Mouse (Mus musculus) thymus, postnatal 0 days (tissue): Measurements from ENCODE around the gene Trp53. TPM values are rescaled to one million over a fixed set of nuclear protein-coding genes. Genes with fewer than 3 reads are reported as not detected.
"Not testable (repeated sequence)": the region's sequence is repeated elsewhere in the genome, so short reads cannot be mapped to it uniquely, and the experiment has no call there.

Experiments used
- DNase-seq: peaks from one replicate; pipeline ENCODE4 v3.0.0-alpha.2; 2015; ENCODE audit warnings: low spot score
- microRNA counts: library from miRNA; unstranded; fragments of <30 nt; microRNA quantifications from one replicate; lab custom pipeline; 2015
- microRNA-seq: library from miRNA; unstranded; fragments of <30 nt; microRNA quantifications from one replicate; pipeline ENCODE4, GENCODE M21; 2016; ENCODE audit warnings: borderline number of aligned reads
- polyA plus RNA-seq: library from polyadenylated mRNA; unstranded; fragments of >200 nt; fragmentation: Nextera tagmentation; extraction: Ambion mirVana; gene quantifications from 2 replicates; pipeline ENCODE4 v1.2.1, GENCODE M21; 2015

The Trp53 gene
- polyA plus RNA-seq, 1 experiment from 2014 or later, result 138 TPM

DNA sequence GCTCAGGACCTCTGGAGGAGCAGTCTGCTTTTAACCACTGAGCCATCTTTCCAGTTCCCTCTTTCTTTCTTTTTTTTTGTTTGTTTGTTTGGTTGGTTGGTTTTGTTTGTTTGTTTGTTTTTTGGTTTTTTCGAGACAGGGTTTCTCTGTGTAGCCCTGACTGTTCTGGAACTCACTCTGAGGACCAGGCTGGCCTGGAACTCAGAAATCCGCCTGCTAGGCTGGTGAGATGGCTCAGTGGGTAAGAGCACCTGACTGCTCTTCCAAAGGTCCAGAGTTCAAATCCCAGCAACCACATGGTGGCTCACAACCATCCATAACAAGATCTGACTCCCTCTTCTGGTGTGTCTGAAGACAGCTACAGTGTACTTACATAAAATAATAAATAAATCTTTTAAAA is 44.2 kb downstream of the Trp53 start:
- DNase-seq, result not testable (repeated sequence)

- peak; percentile 73 for DNase-seq
These were observed 48.1 kb downstream of the Trp53 start for GRCm38 (mm10) chr11:69628286-69628685.

DNA sequence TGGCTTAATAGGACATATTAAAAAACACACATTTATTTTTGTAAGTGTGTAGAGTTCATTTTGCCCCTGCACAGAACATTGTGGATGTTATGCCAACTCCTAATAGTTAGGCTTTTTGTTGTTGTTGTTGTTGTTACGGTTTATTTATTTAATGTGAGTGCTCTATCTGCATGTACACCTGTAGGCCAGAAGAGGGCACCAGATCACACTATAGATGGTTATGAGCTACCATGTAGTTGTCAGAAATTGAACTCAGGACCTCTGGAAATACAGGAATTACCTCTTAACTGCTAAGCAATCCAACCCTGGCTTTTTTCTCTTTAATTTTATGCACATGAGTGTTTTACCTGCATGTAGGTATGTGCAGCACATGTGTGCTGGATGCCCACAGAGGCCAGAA is 49.6 kb downstream of the Trp53 start:
- peak; percentile 36 for DNase-seq

- DNase-seq, result peak; percentile 100
These were observed 52.3 kb downstream of the Trp53 start, which contains the start of gene Fxr2 for GRCm38 (mm10) chr11:69632284-69633089. TSS of gene Fxr2 (plus strand) at chr11:69632990.

- no peak for DNase-seq
These were observed 53.1 kb downstream of the Trp53 start for GRCm38 (mm10) chr11:69633128-69633866.

GRCm38 (mm10) chr11:69635471-69635870 is 55.3 kb downstream of the Trp53 start:
- no peak for DNase-seq

MicroRNAs within 50 kb of the gene (microRNA counts, 519-probe panel; counts per million panel counts)
- microRNA mmu-miR-467f (lab: Ali Mortazavi, UCI), result 3,978 counts per million, percentile 79 among the panel's probes with 10 or more counts

Small RNA genes lying within 50 kb of the gene (microRNA-seq; reads per million reads assigned to microRNA genes)
- not detected for gene Mir467f

Other genes starting within 250 kb of the Trp53 start
- gene Rnf227, start 239.9 kb upstream of the Trp53 start, polyA plus RNA-seq, result 6.8 and 8.3 TPM in 2 replicates
- gene Chd3, start 211.0 kb upstream of the Trp53 start, polyA plus RNA-seq, result 10.7 and 13.2 TPM in 2 replicates
- gene Naa38, start 184.9 kb upstream of the Trp53 start, polyA plus RNA-seq, result 194 and 211 TPM in 2 replicates
- 25.9 and 28.3 TPM in 2 replicates for gene Cyb5d1, start 184.7 kb upstream of the Trp53 start, polyA plus RNA-seq
- gene Tmem88, start 182.1 kb upstream of the Trp53 start, polyA plus RNA-seq, result 10.4 and 12.9 TPM in 2 replicates
- gene Kdm6b, start 166.7 kb upstream of the Trp53 start, polyA plus RNA-seq, result 31.5 and 45.6 TPM in 2 replicates
- gene Dnah2, start 31.2 kb upstream of the Trp53 start, polyA plus RNA-seq, result 0.12 and 0.20 TPM in 2 replicates
- 0.61 and 0.77 TPM in 2 replicates for gene Efnb3, start 20.2 kb upstream of the Trp53 start, polyA plus RNA-seq
- 27.0 and 30.6 TPM in 2 replicates for gene Wrap53, start 104 bp upstream of the Trp53 start, polyA plus RNA-seq
- gene Atp1b2, start 25.6 kb downstream of the Trp53 start, polyA plus RNA-seq, result 1.7 and 1.8 TPM in 2 replicates
- 0.13 TPM in 1 of 2 replicates, not detected in the other for gene Shbg, start 37.5 kb downstream of the Trp53 start, polyA plus RNA-seq
- gene Sat2, start 41.7 kb downstream of the Trp53 start, polyA plus RNA-seq, result 3.5 and 4.3 TPM in 2 replicates
- gene Fxr2, start 52.6 kb downstream of the Trp53 start, polyA plus RNA-seq, result 18.4 and 26.6 TPM in 2 replicates
- 0.15 and 0.22 TPM in 2 replicates for gene Sox15, start 75.0 kb downstream of the Trp53 start, polyA plus RNA-seq
- gene Mpdu1, start 82.3 kb downstream of the Trp53 start, polyA plus RNA-seq, result 71.1 and 75.2 TPM in 2 replicates
- 32.5 and 33.3 TPM in 2 replicates for gene Cd68, start 85.8 kb downstream of the Trp53 start, polyA plus RNA-seq
- 560 and 602 TPM in 2 replicates for gene Eif4a1, start 92.1 kb downstream of the Trp53 start, polyA plus RNA-seq
- gene Senp3, start 101.7 kb downstream of the Trp53 start, polyA plus RNA-seq, result 60.2 and 69.1 TPM in 2 replicates
- 0.31 and 0.49 TPM in 2 replicates for gene Tnfsf13, start 105.4 kb downstream of the Trp53 start, polyA plus RNA-seq
- 2.6 and 2.7 TPM in 2 replicates for gene Tnfsf12, start 115.5 kb downstream of the Trp53 start, polyA plus RNA-seq
- gene Tnfsfm13, start 115.7 kb downstream of the Trp53 start, polyA plus RNA-seq, result 1.5 and 2.1 TPM in 2 replicates
- 20.6 and 22.4 TPM in 2 replicates for gene Polr2a, start 178.3 kb downstream of the Trp53 start, polyA plus RNA-seq
- gene Slc35g3, start 181.6 kb downstream of the Trp53 start, polyA plus RNA-seq, result 0.14 TPM in 1 of 2 replicates, not detected in the other
- 2.5 and 2.6 TPM in 2 replicates for gene Zbtb4, start 185.6 kb downstream of the Trp53 start, polyA plus RNA-seq
- gene Chrnb1, start 215.6 kb downstream of the Trp53 start, polyA plus RNA-seq, result 3.2 and 3.4 TPM in 2 replicates
- gene Fgf11, start 221.5 kb downstream of the Trp53 start, polyA plus RNA-seq, result 0.65 and 0.84 TPM in 2 replicates
- 11.2 and 12.8 TPM in 2 replicates for gene Tmem102, start 225.3 kb downstream of the Trp53 start, polyA plus RNA-seq
- gene Gm39566, start 234.9 kb downstream of the Trp53 start, polyA plus RNA-seq, result not detected in 2 replicates
- gene Spem2, start 238.1 kb downstream of the Trp53 start, polyA plus RNA-seq, result not detected in 2 replicates
- gene Spem1, start 241.8 kb downstream of the Trp53 start, polyA plus RNA-seq, result not detected in 2 replicates